8 mouse cellular contexts compared by ENCODE assay signal in genomic region chr5:33657787-33658663, GRCm38 (mm10). TPM values are rescaled to one million over a fixed set of nuclear protein-coding genes. Genes with fewer than 3 reads are reported as not detected.
DNase-seq lines count a peak whose midpoint lies in the region; ATAC-seq and TF ChIP-seq lines count a peak whose summit lies in the region.

TSS of gene Tacc3 (plus strand) at chr5:33658128.
TSS of gene Tmem129 (minus strand) at chr5:33658416.

- no peaks in the 10 kb centered on the region for H3K9me3 ChIP-seq in megakaryocyte, embryonic 14.5 days

- peaks cover 4% of the 10 kb centered on the region; the same call in 1 of the 2 replicates for H3K4me1 ChIP-seq in cortical plate, adult 2 months (ENCODE audit: control insufficient read depth, insufficient read depth, low read length)
- H3K4me1 ChIP-seq in megakaryocyte, embryonic 14.5 days, result peaks cover 69% of the 10 kb centered on the region

- TF ChIP-seq CTCF in cortical plate, adult 2 months (IDR thresholded peaks at IDR 0.05; ENCODE audit: extremely low read depth, insufficient read depth, low read length), result no peak

- DNase-seq in gastrocnemius, adult 8-10 months (ENCODE audit: low spot score in 2 of 2), result peak; percentile 95 to 97
- peak; percentile 96 for DNase-seq in hindlimb bud, embryonic 11.5 days (ENCODE audit: extremely low spot score, low read depth, low spot score)
- DNase-seq in left cerebral cortex, adult 8-10 months (ENCODE audit: low spot score in 2 of 2), result peak; percentile 96 to 99
- DNase-seq in right cerebral cortex, postnatal 10 days (ENCODE audit: low spot score in 2 of 2), result peak; percentile 99
- DNase-seq in urinary bladder, postnatal 25 days (ENCODE audit: low spot score), result peak; percentile 88

- H3K27me3 ChIP-seq in megakaryocyte, embryonic 14.5 days (replicated peaks), result no peaks in the 10 kb centered on the region

- peak; percentile 74 for TF ChIP-seq POLR2A in cortical plate, adult 2 months (IDR thresholded peaks at IDR 0.05; ENCODE audit: extremely low read depth, insufficient read depth, low read length)

- peak within 1 kb of the TSS; percentile 64 for H3K4me3 ChIP-seq in cortical plate, adult 2 months (ENCODE audit: insufficient read depth, low read length)
- peak within 1 kb of the TSS; percentile 100 for H3K4me3 ChIP-seq in megakaryocyte, embryonic 14.5 days (replicated peaks)

- peak within 1 kb of the TSS; percentile 96 for H3K27ac ChIP-seq in cortical plate, adult 2 months (ENCODE audit: insufficient read depth, low read length)

- peak; percentile 87 for ATAC-seq in activated CD4-positive, CD25-positive, alpha-beta regulatory T cell, adult 4 months

- peaks cover 59% of the 10 kb centered on the region for H3K36me3 ChIP-seq in megakaryocyte, embryonic 14.5 days (replicated peaks; ENCODE audit: low read length)

RNA-seq across cellular contexts. Expression of gene Tacc3, which starts in this region (rescaled TPM):
- 10 to 100 TPM; 51.6 to 56.2 TPM for polyA plus RNA-seq in activated CD4-positive, CD25-positive, alpha-beta regulatory T cell, adult 4 months (2017; shearing (Covaris generic))
- polyA plus RNA-seq in cortical plate, adult 2 months (2012; rRNA removed), result 9.3 and 11.4 TPM in 2 replicates
- total RNA-seq in gastrocnemius, adult 8-10 months (2022), result 1 to 10 TPM in 3 of 4 experiments, under 1 TPM in 1; 0.88 to 1.8 (median 1.2) TPM
- 1 to 10 TPM; 5.3 to 7.5 (median 6.9) TPM for total RNA-seq in left cerebral cortex, adult 8-10 months (2022)
- 4.6 and 33.1 TPM in 2 replicates for polyA plus RNA-seq in megakaryocyte, embryonic 14.5 days (2012; ENCODE audit: insufficient read depth, low replicate concordance)

RNA-seq across cellular contexts. Expression of gene Tmem129, which starts in this region (rescaled TPM):
- polyA plus RNA-seq in activated CD4-positive, CD25-positive, alpha-beta regulatory T cell, adult 4 months (2017; shearing (Covaris generic)), result 10 to 100 TPM; 26.9 to 27.1 TPM
- polyA plus RNA-seq in cortical plate, adult 2 months (2012; rRNA removed), result 37.1 and 37.7 TPM in 2 replicates
- total RNA-seq in gastrocnemius, adult 8-10 months (2022), result 10 to 100 TPM in 2 of 4 experiments, 1 to 10 TPM in 2; 9.2 to 11.3 (median 10.1) TPM
- total RNA-seq in left cerebral cortex, adult 8-10 months (2022), result 10 to 100 TPM; 23.1 to 26.2 (median 24.0) TPM
- polyA plus RNA-seq in megakaryocyte, embryonic 14.5 days (2012; ENCODE audit: insufficient read depth, low replicate concordance), result 5.7 and 19.6 TPM in 2 replicates

Comparison
In these comparisons a context has a peak if more than half of its experiments do, and no peak if none do; other contexts are left out.
1. Peak in every context shown above with its lines: DNase-seq, ATAC-seq, H3K4me3 ChIP-seq and H3K27ac ChIP-seq.